Mouse (Mus musculus): Measurements from ENCODE around the gene Wnt3. TPM values are rescaled to one million over a fixed set of nuclear protein-coding genes. Genes with fewer than 3 reads are reported as not detected.

Wnt3 gene
- total and polyA plus RNA-seq, 2 experiments from 2014 or later, result 6.1 to 8.1 TPM

DNA sequence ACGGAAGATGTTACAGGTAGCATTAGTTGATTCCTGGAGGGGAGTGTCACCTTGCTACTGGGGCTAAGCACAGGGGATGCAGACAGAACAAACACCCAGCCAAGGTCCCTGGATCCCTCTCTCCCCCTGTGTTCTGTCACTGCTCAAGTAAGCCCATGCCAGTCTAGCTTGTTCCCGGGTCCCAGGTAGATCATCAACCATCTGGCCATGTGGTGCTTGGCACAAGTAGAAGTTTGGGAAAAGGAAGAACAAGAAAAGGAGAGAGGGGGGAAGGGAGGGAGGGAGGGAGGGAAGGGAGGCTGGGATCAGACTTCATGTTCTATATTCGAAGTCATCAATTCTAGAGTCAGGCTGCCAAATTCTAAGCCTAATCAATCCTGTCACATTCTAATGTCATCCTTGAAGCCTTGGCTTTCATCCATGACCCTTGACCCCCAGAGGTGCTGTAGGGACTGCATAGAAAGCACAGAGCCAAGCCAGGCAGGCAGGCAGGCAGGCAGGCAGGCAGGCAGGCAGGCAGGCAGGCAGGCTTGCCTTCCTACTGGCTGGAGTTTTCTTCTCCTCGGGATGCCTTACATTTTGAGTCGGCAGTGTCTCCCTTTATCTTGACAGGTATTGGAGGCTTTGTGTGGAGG lies 39.4 kb upstream of the Wnt3 start:
- WGBS, result 58% methylated on average over 5 of the region's 5 CpGs
- Histone ChIP-seq H3K4me3 (ENCODE audit: low read depth, low read length) (no peak overlapping the region), H3K27me3 (ENCODE audit: insufficient read depth, low read length) (no peaks in the 10 kb centered on the region), H3K4me1 (ENCODE audit: insufficient read depth) (no peaks in the 10 kb centered on the region), H3K36me3 (ENCODE audit: insufficient read depth) (no peaks in the 10 kb centered on the region), H3K9me3 (ENCODE audit: low read length) (no peaks in the 10 kb centered on the region), H3K27ac (ENCODE audit: low read depth, low read length) (no peak overlapping the region), H3K4me2 (ENCODE audit: low read depth) (no peak overlapping the region), H3K9ac (no peak overlapping the region)
- ATAC-seq, result no peak
- DNase-seq, result no peak
- no peak for TF ChIP-seq CTCF (IDR thresholded peaks at IDR 0.05; ENCODE audit: low read depth)

DNA sequence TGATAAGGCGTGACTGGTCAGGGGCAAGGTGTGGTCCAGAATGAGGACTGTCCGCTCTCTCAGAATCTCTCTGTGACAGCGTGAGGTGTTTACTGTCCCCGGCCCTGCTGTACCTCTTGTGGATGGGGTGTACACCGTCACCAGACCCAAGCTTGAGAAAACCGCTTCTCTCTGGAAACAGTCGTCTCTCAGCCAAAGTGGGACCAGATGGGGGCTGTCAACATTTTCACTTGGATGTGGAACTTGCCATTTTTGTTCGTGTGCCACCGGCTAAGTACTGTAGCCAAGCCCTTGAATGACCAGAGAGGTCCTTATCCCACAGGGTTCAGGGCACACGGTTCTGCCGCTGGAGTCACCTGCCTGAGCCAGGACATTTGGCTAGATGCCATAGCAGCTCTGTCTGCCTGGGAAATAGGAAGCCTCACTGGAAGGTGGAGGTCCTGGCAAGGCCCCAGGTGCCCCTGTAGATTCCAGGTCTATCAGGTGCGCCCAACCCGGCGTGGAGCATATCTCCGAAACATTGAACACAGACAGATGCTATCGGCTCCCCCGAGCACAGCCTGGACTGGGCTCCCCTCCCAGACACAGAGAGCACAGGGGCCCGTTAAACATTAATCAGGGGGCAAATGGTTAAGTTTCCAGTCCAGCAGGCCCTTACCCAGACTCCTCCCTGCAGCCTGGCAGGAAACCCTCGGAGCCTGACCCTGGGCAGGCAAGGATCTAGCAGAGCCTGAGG lies 38.7 kb upstream of the Wnt3 start:
- 61% methylated on average over 19 of the region's 19 CpGs for whole genome bisulfite sequencing
- Histone ChIP-seq H3K4me2 (ENCODE audit: low read depth) (no peak overlapping the region), H3K9me3 (ENCODE audit: low read length) (no peaks in the 10 kb centered on the region), H3K9ac (no peak overlapping the region), H3K36me3 (ENCODE audit: insufficient read depth) (no peaks in the 10 kb centered on the region), H3K4me3 (ENCODE audit: low read depth, low read length) (no peak overlapping the region), H3K27me3 (ENCODE audit: insufficient read depth, low read length) (no peaks in the 10 kb centered on the region), H3K4me1 (ENCODE audit: insufficient read depth) (no peaks in the 10 kb centered on the region), H3K27ac (ENCODE audit: low read depth, low read length) (no peak overlapping the region)
- peak; percentile 35 for DNase-seq
- ATAC-seq, result no peak
- TF ChIP-seq CTCF (IDR thresholded peaks at IDR 0.05; ENCODE audit: low read depth), result no peak

DNA sequence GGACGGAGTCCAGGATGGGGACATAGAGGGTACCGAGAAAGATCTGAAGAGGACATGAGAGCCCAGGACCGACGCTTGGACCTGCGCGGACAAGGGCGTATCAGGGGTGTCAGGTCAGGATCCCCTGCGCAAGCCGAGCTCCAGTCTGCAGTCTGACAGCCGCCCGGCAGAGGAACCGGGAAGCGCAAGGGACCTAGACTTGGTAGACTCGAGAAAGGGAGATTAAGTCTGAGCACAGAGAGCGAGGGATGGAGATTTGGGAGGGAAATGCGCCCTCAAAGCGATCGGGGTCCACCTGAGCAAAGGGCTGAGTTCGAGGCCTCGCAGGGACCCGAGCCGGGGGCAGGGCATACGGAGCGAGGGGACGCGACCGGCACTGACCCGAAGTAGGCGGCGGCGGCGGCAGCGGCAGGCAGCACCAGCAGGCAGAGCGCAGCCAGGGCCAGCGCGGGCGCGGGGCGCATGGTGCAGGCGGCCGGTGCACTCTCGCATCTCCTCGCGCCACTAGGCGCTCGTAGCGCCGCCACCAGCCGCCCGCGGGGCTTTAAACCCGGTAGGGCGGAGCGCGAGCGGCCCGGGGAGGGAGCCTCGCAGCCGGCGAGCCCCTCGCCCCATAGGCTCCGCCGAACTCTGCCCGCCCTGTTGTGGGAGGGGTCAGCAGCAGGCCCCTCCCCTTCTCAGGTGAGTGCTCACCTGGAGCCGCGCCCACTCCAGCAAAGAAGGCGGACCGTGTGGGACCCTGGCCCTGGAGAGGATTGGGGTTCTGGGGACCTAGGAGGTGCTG lies 24.5 kb upstream of the Wnt3 start, which contains the start of gene Wnt9b:
Gene Wnt9b, minus strand, starts transcription at position 516 of the 784 bp plus-strand sequence.
- H3K36me3 ChIP-seq (ENCODE audit: insufficient read depth), result no peaks in the 10 kb centered on the region
- under 1% methylated on average over 52 of the region's 68 CpGs for WGBS
- DNase-seq (no peak), ATAC-seq (peak; percentile 38; the same call in 1 of the 2 replicates)
- H3K4me1 ChIP-seq (ENCODE audit: insufficient read depth), result peaks cover 10% of the 10 kb centered on the region
- no peaks in the 10 kb centered on the region for H3K9me3 ChIP-seq (ENCODE audit: low read length)
- peak within 1 kb of the TSS; percentile 35 for H3K9ac ChIP-seq
- H3K27ac ChIP-seq (ENCODE audit: low read depth, low read length), result no peak within 1 kb of the TSS
- peaks cover 56% of the 10 kb centered on the region for H3K27me3 ChIP-seq (ENCODE audit: insufficient read depth, low read length)
- TF ChIP-seq CTCF (IDR thresholded peaks at IDR 0.05; ENCODE audit: low read depth), result no peak
- H3K4me2 ChIP-seq (ENCODE audit: low read depth), result peak within 1 kb of the TSS; percentile 81
- peak within 1 kb of the TSS; percentile 44 for H3K4me3 ChIP-seq (ENCODE audit: low read depth, low read length)

DNA sequence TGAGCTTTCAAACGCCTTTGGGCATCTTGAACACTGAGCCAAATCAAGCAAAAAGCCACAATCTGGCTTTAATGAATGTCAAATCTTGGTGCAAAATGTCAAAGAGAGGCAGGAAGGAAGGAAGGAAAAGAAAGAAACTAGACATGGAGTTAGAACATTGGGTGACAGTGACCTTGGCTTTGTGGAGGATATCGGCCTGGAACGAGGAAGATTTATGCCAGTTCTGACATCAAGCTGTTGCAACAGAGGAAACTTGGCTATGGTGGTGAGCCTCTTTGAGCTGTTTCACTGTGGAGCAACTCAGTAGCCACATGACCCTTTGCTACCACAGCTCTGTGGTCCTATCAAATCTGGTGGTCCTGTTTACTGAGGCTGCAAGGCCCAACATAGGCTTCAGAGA lies 23.3 kb upstream of the Wnt3 start:
- ATAC-seq (no peak), DNase-seq (no peak)
- Histone ChIP-seq H3K9ac (no peak overlapping the region), H3K4me1 (ENCODE audit: insufficient read depth) (peaks cover 10% of the 10 kb centered on the region), H3K27ac (ENCODE audit: low read depth, low read length) (no peak overlapping the region), H3K4me3 (ENCODE audit: low read depth, low read length) (no peak overlapping the region), H3K36me3 (ENCODE audit: insufficient read depth) (no peaks in the 10 kb centered on the region), H3K4me2 (ENCODE audit: low read depth) (no peak overlapping the region), H3K9me3 (ENCODE audit: low read length) (no peaks in the 10 kb centered on the region), H3K27me3 (ENCODE audit: insufficient read depth, low read length) (peaks cover 56% of the 10 kb centered on the region)
- no peak for TF ChIP-seq CTCF (IDR thresholded peaks at IDR 0.05; ENCODE audit: low read depth)
- WGBS, result 62% methylated on average over 3 of the region's 3 CpGs

DNA sequence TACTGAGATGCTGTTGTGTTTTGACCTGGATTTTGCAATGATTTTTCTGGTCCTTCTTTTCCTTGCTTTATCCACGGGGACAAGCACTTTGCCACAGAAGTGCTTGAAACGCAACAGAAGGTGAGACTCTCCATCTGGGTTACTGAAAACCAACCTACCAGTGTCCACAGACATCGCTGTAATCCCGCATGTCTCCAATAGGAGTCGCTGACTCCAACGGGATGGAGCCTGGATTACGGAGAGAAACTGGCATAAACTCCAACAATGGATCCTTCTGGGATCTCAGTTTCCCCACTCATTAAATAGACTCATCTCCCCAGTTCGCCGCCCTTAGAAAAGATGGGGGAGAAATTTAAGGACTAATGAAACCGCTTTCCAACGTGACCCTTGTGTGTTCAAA lies 15.9 kb upstream of the Wnt3 start:
- H3K9ac ChIP-seq, result no peak overlapping the region
- H3K27ac ChIP-seq (ENCODE audit: low read depth, low read length), result no peak overlapping the region
- H3K4me2 ChIP-seq (ENCODE audit: low read depth), result no peak overlapping the region
- H3K27me3 ChIP-seq (ENCODE audit: insufficient read depth, low read length), result no peaks in the 10 kb centered on the region; the same call in 1 of the 2 replicates
- peak; percentile 53 for TF ChIP-seq CTCF (IDR thresholded peaks at IDR 0.05; ENCODE audit: low read depth)
- 48% methylated on average over 11 of the region's 11 CpGs for WGBS
- no peak for ATAC-seq
- H3K4me3 ChIP-seq (ENCODE audit: low read depth, low read length), result no peak overlapping the region
- H3K9me3 ChIP-seq (ENCODE audit: low read length), result no peaks in the 10 kb centered on the region
- H3K36me3 ChIP-seq (ENCODE audit: insufficient read depth), result no peaks in the 10 kb centered on the region
- H3K4me1 ChIP-seq (ENCODE audit: insufficient read depth), result no peaks in the 10 kb centered on the region
- DNase-seq, result no peak

DNA sequence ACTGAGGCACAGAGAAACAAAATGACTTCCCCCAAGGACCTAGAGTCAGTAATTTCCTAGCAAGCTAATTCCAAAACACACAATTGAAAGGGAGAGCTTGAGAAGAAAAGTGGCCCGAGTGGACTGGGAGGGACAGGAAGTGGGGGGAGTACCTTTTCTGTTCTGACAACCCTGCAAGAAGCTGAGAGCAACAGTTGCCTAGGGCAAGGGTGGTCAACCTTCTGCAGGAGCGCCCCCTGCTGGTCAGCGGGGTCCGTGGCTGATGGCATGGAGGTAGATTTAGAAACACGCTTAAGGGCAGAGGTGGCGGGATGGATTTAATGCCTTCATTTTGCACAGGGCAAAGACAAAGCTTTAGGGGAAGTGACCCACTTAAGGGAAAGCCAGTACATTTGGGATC lies 15.2 kb upstream of the Wnt3 start:
- Histone ChIP-seq H3K9ac (no peak overlapping the region), H3K4me2 (ENCODE audit: low read depth) (no peak overlapping the region), H3K4me1 (ENCODE audit: insufficient read depth) (no peaks in the 10 kb centered on the region), H3K27me3 (ENCODE audit: insufficient read depth, low read length) (no peaks in the 10 kb centered on the region; the same call in 1 of the 2 replicates), H3K36me3 (ENCODE audit: insufficient read depth) (no peaks in the 10 kb centered on the region), H3K9me3 (ENCODE audit: low read length) (no peaks in the 10 kb centered on the region), H3K4me3 (ENCODE audit: low read depth, low read length) (no peak overlapping the region), H3K27ac (ENCODE audit: low read depth, low read length) (no peak overlapping the region)
- WGBS, result 15% methylated on average over 6 of the region's 6 CpGs
- peak; percentile 82 for TF ChIP-seq CTCF (IDR thresholded peaks at IDR 0.05; ENCODE audit: low read depth)
- DNase-seq, result no peak
- no peak for ATAC-seq

Measured in forebrain, postnatal 0 days (tissue).